Mouse (Mus musculus): ENCODE data around the gene Spon1.

GRCm38 (mm10) chr7:114028828-114029227, 263.0 kb downstream of the Spon1 start:
- TF ChIP-seq CTCF (IDR thresholded peaks at IDR 0.05) (no peak), POLR2A (IDR thresholded peaks at IDR 0.05; ENCODE audit: insufficient read depth, low read depth, low read length) (no peak)

Data from heart, adult 2 months (tissue).